Mouse (Mus musculus): ENCODE results near the gene 1600002K03Rik.

- TF ChIP-seq CTCF (IDR thresholded peaks at IDR 0.05; ENCODE audit: low read depth) (no peak), EP300 (optimal IDR thresholded peaks at IDR 0.05) (no peak)
Observed at GRCm38 (mm10) chr10:80180288-80180687, 7.5 kb downstream of the 1600002K03Rik start.
